Mouse (Mus musculus): ENCODE measurements around the gene Slc25a21.

DNA sequence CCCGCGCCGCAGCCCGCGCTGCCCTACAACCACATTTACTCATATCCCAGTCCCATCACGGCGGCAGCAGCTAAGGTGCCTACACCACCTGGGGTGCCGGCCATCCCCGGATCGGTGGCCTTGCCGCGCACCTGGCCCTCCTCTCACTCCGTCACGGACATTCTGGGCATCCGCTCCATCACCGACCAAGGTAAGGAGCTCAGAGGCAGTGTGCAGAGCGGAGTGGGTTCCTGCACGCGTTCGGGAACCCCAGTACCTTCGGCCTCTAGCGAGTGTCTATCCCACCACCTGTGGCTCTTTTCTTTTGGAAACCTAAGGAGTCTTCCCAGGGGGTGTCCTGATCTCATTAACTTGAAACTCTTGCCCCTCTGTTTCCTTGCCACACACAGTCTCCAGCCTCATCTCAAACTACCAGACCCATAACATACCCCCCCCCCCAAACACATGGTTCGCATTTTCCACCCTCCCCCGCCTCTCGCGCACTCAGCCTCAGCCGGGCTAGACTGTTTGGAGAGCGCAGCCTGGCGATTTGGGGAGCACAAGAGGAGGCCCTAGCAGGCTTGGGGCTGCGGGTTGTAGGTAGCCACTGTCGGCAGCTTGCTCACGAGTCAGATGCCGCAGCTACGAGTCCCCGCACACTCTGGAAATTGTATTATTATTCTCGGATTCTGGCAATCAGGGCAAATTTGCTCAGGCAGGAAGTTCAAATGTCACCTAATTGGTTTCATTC, 500.1 kb downstream of the Slc25a21 start:
- TF ChIP-seq CTCF (IDR thresholded peaks at IDR 0.05; ENCODE audit: low read depth), result no peak
- TF ChIP-seq EP300 (optimal IDR thresholded peaks at IDR 0.05), result no peak
